Mouse (Mus musculus) thymus, postnatal 36 days (tissue): ENCODE data around the gene Osbpl8.
"Not testable (repeated sequence)": the region's sequence is repeated elsewhere in the genome, so short reads cannot be mapped to it uniquely, and the experiment has no call there.

Experiments used
- DNase-seq, 2 experiments: peaks; one replicate each; pipeline ENCODE4 v3.0.0; 2022; ENCODE audit warnings: mixed read lengths in 2 of 2

The Osbpl8 gene

DNA sequence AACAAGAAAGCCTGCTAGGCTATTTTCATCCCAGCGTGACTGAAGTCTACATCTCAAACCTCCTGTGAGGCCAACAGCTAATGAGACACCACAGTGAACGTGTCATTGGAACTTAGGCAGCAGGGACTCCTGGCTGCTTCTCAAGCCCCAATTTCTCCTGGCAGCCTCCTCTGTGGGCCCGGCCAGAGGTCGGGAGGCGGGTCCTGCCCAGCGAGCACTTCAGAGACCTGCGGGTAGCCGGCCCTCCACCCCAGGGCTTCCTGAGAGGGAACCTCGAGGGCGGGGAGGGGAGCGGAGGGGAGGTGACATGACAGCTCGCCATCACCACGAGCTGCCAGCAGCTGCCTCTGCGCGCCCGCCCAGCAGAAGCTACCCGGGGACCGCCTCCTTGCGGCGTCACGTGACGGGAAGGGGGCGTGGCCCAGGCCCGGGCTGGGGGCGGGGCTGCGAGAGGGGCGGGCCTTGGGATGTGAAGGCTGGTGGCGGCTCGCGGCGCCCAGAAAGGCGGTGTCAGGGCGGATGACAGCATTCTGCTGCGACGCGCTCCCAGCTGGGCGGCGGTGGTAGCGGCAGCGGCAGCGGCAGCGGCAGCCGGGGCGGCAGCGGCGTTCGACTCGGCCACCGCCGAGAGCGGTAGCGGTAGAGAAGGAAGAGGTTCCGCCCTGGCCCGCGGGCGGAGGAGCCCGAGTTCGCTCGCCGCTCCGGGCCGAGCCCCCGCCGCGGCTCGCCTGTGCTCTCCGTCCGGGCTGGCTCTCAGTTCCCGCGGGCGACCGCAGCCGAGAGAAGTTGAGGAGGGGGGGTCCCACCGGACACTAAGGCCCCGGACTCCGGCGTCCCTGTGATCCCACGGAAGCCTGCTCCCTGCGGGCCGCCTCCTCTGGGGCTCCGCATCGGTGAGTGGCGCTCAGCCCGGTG, at the start of gene Osbpl8:
Osbpl8 (plus strand) TSS at position 449 of the 915 bp plus-strand sequence.
- DNase-seq = peak; percentile 100

DNA sequence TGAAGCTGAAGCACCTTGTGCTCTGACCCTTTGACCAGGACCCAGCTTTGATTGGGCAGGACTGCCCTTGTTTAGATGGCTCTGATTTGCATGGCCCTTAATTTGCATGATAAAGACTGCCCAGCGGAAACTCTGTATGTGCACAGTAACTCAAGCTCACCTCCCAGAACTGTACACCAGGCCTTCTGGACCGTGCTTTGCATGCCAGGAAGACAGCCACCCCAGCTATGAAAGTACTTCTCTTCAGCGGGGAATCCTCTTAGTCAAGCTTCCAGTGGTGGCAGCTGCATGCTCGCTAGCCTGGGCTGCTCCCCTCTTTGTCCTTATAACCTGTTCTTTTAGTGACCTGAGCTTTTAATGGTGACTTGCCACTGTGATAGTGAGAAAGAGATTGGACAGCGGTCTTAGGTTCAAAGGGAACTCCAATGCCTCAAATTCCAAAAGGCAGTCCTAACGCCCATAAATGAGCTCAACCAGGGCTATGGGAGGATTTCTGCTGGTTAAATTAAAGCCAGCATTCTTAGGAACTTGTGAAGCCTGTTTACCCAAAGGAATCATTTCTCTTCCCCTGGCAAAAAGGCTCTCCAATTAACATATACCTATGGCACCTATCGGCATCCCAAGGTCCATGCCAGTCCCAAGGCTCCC, 47.2 kb upstream of the Osbpl8 start:
- DNase-seq = no peak

DNA sequence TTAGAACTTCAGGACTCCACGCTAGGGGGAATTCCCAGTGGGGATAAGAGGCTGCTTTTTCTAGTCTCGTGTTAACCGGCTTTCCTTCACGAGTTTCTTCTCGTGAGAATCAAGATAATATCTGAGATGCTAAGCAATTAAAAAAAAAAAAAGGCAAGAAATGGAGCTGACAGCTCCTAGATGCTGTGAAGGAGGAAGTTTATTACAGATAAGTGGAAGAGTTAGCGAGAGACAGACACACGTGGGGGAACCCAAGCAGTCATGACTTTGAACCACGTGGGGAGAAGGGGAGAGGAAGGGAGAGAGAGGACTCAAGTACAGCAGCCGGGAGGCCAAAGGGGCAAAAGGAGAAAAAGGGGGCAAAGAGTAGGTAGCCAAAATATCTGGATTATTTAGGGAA, 46.3 kb upstream of the Osbpl8 start:
- DNase-seq = no peak

DNA sequence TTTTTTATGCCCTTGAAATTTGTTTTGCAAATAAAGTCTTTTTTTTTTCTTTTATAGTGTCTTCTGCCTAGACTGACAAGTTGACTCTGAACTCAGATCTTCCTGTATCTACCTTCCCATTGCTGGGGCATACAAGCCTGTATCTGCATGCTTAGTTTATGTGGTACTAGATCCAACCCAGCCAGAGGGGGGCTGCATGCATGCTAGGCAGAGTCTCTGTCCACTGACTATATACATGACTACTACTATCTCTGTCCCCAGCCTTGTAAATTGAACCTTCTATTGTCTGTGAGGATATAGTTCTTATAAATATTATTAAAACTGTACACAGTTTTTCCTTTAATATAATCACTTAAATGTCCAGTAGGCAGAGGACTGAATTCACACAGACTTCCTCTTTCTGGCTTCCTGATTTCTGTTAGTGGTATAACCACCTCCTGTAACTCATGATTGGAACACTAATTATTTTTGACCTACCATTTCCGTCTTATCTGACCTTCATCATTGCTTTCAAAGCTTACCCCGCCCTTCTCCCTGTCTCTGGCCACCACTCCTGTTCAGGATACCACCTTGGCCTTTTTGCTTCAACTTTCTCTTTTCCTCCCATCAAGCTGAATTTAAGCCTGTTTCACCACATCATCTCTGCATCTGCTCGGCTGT, 45.4 kb upstream of the Osbpl8 start:
- no peak for DNase-seq

DNA sequence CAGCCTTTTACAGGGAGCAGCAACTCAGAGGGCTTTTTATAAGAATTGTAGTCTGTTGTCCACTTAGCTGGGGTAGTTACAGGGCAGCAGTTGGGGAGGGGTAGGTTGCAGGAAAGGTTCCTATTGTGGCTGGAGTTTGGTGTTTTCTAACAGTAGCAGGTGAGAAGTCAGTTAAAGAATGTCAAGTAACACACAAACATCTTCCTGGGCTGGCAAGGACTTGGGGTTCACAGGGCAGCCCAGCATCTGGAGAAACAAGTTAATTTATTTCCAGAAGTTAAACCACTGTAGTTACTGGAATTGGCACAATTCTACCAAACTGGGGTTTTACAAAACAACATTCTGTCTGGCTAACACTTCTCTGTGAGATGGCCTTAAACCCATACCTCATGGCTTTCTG, 44.8 kb upstream of the Osbpl8 start:
- DNase-seq = no peak

DNA sequence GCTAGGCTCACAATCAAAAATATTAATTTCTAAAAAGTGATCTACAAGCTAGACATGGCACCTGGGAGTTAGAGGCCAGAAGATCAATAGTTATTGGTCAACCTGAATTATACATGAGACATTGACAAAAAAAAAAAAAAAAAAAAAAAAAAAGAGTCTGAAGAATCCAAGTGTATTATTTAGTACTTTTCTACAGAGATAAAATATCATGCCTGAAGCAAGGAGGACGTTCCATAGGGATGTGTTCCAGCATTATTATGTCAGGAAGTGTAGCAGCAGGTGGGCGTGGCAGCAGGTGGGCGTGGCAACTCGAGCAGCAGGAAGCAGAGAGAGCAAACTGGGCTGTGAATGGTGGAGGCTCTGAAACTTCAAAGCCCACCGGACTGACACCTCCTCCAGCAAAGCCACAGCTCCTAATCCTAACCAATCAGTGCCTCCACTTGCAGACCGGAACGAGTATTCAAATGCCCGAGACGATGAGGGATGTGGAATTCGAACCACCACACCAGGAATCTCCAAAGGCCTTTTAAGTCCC, 41.6 kb upstream of the Osbpl8 start:
- no peak for DNase-seq

DNA sequence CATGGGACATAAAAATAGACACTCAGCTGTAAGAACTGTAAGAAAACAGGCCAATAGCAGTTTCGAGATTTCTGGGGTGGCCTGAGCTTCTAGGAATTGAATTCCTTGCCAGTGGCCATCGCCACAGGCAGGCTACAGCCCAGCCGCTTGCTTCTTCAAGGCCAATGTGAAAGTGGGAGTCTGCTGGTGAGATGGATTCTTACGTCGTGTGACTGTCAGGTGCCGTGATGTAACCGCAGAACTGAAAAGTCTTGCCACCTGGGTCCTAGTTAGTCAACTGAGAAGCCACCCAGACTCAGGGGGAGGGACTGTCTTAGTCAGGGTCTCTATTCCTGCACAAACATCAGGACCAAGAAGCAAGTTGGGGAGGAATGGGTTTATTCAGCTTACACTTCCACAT, 40.4 kb upstream of the Osbpl8 start:
- DNase-seq = no peak

DNA sequence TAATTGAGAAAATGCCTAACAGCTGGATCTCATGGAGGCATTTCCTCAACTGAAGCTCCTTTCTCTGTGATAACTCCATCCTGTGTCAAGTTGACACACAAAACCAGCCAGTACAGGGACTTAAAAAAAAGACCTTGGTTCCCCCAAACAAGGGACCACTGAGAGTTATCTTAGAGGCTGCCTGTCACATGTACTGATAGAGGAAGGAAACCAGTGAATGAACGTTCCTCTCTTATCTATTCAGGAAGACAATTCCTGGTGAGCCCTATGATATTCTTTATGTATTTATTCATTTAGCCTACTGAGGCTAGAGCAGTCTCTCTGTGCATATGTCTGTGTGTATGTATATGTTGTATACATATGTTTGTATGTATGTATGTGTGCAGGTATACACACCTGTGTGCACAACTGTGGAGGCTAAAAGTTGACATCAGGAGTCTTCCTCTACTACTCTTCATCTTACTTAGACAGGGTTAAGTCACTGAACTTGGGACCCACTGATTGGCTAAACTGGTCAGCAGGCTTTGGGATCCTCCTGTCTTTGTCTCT, 39.7 kb upstream of the Osbpl8 start:
- no peak for DNase-seq

DNA sequence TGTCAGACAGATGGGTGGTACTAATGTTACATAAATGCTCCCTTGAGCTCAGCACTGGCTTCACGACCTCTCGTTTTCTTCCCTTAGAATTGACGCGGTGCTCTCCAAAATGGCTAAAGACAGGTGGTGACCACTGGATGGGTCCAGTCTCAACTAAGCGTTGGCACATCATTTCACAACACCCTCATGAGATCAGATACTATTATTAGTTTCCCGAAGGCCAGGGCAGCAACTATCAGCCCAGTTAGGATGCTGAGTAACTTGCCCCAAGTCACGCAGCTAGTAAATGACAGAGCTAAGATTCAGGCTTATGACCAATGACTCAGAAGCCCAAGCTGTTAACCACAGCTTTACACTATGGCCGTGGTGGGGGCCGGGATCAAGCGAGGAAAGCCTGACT, 37.2 kb upstream of the Osbpl8 start:
- no peak for DNase-seq

DNA sequence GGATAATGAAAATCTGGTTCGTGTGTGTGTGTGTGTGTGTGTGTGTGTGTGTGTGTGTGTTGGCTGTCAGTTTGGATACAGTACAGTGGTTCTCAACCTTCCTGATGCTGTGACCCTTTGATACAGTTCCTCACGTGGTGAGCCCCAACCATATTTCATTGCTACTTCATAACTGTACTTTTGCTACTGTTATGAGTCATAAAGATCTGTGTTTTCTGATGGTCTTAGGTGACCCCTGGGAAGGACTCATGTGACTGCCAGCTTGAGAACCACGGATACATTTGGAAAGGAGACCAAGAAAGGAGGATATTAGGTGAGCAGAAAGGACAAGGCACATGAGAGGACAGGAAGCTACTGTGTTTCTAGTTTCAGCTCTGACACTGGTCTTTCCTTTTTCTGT, 36.1 kb upstream of the Osbpl8 start:
- DNase-seq = no peak

DNA sequence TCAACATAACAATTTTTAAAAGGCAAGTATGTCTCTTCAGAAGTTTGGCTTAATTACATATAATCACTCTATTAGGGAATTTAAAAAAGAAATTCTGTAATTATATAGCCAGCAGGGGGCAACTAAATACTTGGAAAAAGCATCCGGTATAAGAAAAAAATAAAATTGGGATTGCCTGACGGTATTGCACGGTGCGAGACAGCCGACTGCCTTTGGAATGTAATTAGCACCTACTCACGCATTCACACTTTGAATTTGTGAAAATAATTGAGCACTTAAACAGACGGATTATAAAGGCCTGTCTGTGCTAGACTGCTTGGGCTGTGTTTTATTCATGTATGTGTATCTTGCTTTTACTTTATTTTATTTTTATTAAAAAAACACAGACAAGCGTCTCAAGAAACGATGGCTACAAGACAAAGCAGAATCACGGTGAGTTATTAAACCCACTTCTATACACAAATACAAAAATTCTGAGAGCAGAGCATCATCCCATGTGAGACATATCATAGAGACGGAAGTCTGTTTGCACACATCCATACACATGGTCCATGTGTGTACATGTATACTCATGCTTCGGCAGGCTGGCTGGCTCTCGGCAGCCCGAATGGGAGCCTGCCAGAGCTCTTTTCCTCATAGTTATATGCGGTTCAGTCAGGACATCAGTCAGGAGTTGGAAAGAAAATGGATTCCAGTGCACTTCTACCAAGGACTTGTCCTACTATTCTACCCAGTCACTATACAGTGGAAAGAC, 34.5 kb upstream of the Osbpl8 start:
- no peak for DNase-seq

DNA sequence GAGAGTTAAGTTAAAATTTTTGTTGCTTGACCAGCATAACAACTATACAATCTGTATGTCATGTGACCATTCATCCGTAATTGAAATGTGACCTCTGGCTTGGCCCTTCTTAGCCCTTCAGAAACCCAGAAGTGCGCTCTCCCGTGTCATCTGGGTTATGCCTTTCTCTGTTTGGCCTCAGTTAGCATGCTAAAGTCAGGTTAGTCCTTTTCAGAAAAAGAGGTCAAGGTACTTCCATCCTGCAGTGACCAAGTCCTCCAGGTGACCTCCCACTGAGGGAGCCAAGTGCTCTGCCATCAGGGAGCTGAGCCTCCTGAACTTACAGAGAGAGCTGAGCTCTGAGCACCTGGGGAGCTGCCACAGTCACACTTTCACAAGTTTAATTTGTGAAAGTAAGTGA, 33.7 kb upstream of the Osbpl8 start:
- DNase-seq = no peak

DNA sequence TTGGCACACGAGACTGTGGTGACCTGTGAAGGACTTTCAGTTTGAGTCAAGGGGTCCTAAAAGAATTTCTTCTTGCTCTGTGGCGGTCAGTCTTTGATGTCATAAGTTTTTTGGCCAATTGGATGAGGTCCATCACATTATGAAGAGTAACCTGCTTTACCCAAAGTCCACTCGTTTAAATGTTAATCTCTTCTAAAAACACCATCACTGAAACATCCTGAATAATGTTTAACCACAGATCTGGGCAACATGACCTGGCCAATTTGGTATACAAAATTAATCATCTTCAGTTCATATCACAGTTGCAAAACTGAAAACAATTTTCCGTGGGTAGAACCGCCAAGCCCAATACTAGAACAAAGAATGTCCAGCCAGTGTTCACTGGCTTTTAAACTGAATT, 31.3 kb upstream of the Osbpl8 start:
- DNase-seq = no peak

DNA sequence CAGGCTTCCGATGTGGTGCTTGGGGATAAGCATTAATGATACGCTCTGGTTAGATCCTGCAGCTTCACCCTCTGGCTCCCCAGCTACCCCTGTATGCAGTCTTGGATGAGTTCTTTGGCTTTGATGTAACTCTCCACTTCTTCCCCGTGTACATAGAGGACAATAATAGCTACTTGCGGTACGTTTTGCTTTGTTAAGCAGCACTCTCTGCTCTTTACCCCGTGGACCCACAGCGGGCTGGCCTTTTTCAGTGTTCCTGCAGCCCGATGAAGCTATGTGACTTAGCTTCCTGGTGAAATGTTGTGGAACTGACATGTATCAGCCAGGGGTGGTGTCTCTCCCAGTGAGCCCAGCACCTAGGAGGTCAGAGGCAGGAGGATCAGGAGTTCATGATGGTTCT, 30.6 kb upstream of the Osbpl8 start:
- DNase-seq = no peak

DNA sequence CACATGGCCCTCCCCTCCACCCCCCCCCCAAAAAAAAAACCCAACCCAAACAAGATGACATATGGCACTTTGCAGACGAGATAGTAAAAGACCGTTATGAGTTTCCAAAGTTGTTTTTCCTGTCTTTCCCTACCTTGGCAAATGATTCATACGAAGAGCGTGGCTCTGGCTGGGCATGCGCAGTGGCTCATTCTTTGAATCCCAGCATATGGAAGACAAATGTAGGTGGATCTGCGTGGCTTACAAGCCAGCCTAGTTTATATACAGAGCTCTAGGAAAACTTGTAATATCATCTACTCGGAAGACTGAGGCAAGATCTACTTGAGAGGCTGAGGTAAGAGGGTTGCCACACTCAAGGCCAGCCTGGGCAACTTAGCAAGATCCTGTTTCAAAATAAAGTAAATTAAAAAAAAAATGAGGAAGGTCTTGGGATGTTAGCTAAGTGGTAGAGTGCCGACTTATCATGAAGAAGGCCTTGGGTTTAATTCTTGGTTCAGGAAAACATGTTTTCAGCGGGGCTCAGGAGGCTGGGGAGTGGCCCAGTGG, 30.1 kb upstream of the Osbpl8 start:
- DNase-seq = no peak

DNA sequence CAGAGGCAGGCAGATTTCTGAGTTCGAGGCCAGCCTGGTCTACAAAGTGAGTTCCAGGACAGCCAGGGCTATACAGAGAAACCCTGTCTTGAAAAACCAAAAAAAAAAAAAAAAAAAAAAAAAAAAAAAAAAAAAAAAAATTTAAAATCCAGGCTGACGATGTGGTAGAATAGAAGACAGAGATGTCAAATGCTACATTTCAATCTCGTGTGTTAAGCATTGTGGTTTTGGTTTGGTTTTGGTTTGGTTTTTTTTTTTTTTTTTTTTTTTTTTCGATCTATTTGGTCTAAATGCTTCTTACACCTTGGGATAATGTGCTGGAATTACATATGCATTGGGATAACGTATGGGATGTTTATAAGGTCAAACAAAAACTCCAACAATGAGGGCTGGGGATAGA, 28.2 kb upstream of the Osbpl8 start:
- not testable (repeated sequence) for DNase-seq

DNA sequence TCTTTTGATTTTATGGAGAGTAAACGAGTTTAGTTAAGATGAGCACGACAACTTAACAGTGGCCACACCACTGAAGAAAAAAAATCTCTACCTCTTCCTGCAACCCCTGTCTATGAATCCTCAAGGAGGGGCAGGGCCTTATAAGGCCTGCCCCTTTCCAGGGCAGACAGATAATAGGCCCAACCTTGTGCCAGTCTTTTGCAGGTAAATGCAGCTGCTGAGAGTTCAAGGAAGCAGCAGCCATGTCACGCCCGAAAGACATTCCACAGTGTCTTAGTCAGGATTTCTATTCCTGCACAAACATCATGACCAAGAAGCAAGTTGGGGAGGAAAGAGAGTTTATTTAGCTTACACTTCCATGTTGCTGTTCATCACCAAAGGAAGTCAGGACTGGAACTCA, 26.6 kb upstream of the Osbpl8 start:
- no peak for DNase-seq

DNA sequence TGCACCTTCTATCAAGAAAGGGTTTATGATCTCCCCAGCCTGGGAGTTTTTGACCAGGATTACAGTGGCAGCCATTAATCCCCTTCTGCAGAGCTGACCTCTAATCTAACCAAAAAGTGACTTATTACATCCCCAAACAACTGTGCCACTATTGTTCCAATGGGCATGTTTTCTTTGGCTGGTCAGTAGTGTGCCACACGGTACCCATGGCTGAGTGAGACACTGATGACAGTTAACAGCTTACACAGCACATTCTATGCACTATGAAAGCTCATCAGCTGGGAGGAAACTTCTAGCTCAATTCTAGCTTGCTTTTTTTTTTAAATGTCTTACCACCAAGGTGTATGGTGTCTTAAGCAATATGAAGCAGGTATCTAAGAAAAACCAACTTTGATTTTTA, 25.4 kb upstream of the Osbpl8 start:
- DNase-seq = no peak

DNA sequence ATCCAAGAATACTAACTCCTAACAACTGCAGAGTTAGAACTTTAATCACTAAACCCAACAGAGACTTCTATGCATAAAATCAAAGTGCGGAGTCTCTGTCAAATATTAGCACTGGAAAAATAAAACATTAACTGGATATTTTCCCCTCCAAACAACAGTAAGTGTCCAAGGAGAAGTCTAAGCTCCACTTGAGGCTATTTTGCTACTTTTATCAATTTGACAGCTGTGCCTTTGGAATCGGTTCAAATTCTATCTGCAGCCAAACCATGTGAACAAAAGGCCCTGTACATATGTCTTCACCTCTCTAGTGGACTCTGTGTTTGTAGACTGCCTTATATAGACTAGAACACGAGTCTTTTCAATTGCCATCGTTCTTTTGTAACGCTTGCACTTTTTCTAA, 24.7 kb upstream of the Osbpl8 start:
- no peak for DNase-seq

DNA sequence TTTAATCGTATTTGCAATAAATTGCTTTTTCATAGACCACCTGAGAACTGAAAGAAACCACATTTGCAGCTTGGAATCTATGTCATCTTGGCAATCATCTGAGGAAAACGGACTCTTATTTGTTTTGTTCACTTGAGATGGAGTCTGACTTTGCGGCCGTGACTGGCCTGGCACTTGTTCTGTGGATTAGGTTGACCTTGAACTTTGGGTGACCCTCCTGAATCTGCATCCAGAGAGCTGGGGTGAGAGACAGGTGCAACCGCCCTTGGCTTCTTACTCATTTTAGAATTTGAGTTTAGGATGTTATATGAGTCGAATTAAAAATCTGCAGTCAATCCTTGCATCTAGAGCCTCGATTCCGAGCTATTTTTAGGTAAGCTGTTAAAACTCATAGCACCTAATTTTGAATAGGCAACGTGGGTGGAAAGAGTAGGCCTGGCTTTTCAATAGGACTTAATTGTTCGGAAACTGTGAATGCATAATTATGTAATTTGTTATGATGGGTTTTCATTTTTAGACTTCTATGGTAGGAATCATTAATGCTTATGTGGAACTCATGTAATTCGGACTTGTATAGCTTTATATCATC, 20.1 kb upstream of the Osbpl8 start:
- no peak for DNase-seq

DNA sequence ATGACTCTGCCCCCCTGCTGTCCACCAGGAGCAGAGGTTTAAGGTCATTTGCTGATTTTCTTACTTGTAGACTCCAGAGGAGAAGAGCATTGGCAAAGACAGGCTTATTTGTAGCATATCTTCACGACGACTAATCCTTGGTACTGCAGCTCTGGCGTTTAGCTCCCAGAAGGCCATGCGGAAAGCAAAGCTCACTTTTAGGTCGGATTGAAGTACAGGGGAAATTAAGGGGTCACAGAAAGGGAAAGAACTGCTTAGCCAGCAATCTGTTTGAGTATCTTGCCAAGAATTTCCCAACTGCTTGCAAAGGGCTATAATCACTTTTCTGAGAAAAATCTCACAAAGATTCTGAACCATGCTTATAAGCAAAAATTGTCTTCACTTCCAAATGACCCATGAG, 14.8 kb upstream of the Osbpl8 start:
- no peak for DNase-seq

DNA sequence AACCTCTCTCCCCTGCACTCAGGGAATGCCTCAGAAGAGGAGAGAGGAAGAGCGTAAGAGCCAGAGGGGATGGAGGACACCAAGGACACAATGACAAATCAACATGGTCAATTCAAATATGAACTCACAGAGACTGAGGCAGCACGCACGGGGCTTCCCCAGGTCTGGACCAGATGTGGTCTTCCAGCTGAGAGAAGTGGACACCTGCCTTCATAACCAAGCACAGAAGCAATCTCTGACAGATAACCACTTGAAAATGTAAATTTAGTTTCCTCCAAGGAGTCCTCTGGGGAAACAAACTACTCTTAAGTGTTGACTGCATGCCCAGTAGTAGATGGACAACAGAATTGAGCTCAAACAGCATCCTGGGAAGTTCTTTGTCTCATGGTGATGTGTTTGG, 9.5 kb upstream of the Osbpl8 start:
- DNase-seq = no peak
